Mouse (Mus musculus) layer of hippocampus, postnatal 36 days (tissue): Measurements from ENCODE around the gene Rnf220. TPM values are rescaled to one million over a fixed set of nuclear protein-coding genes. Genes with fewer than 3 reads are reported as not detected.

Experiments
- DNase-seq, 2 experiments: peaks; one replicate each; pipeline ENCODE4 v3.0.0; 2022
- total RNA-seq, 2 experiments: library from RNA; stranded (reverse); gene quantifications; 2 replicates each; pipeline ENCODE4 v1.2.3; 2021

Gene Rnf220
- total RNA-seq: 100 to 1,000 TPM; 164 to 175 TPM

DNA sequence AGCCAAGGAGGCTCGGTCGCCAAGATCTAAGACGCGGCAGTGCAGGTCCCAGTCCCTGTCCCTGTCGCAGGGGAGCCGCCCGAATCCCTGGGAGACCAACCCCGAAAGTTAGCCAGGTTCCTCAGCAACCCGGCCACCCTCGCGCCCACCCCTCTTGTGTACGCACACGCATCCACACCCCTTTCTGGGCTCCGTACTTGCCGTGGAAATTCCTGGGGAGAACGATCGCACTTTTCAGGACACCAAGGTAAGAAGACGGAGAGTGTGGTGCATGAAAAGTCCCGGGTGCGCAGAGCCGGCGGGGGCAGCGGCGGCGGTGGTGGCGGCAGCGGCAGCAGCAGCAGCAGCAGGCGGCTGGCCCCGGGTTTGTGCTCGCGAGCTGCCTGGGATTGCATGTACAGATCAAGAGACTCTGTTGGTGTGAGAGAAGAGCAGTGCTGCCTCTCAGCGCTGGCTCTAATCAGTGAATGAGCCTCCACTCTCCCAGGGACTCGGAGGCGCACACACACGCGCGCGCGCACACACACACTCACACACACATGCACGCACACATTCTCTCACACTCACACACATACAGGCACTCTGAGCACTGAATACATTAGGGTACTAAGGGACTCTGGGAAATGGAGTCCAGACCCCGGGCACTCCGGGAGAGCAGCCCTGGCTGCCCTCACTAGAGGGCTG lies at the start of gene Rnf220:
TSS of gene Rnf220 (minus strand) at position 571 of the 684 bp plus-strand sequence.
- DNase-seq: peak; percentile 41 to 44

DNA sequence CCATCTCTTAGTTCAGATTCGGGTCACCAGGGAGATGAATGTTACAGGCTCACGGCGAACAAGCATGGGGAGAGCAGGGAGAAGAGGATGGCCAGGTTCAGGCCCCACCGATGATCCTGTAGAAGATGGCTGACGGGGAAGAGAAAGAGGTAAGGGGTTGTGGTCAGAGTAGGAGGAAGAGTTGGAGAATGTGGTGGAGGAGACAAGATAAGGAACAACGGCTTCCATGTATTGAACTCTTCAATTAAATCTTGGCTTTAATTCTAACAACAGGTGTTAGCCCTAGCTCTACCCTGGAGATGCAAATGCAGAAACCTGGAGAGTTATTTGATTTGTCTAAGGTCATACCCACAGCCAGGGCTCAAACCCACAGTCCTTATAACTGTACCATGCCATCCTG lies 49.8 kb upstream of the Rnf220 start:
- no peak for DNase-seq

DNA sequence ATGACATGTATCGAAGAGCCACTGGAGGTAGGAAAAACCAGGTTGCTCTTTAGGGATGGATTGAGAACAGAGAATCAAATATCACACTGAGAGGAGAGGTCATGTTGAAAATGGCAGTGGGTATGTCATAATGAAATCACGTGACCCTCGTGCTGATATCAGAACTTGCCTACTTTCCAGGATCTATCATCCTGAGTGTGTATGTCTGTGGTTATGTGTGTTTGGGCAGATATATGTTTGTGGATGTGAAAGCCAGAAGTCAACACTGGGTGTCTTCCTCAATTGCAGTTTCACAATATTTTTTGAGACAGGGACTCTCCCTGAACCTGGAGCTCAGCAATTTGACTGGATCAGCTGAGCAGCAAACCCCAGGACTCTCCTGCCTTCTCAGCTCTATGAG lies 48.6 kb upstream of the Rnf220 start:
- DNase-seq: no peak

DNA sequence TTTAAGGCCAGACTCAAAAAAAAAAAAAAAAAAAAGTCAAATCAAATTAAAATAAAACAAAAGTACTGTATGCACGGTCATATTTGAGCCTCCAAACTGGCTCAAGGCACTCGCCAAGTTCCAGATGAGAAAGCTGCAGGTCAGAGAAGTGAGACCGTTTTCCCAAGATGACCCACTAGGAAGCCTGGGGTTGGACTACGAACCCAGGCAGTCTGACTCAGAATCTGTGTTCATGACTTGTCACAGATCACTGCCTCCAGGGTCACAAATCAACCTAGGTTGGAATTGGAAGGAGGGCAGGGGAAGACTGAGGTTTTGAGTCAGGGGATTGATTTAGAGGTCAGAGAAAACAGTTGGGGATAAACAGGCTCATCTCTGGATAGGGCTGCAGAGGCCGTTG lies 43.7 kb upstream of the Rnf220 start:
- DNase-seq: no peak

DNA sequence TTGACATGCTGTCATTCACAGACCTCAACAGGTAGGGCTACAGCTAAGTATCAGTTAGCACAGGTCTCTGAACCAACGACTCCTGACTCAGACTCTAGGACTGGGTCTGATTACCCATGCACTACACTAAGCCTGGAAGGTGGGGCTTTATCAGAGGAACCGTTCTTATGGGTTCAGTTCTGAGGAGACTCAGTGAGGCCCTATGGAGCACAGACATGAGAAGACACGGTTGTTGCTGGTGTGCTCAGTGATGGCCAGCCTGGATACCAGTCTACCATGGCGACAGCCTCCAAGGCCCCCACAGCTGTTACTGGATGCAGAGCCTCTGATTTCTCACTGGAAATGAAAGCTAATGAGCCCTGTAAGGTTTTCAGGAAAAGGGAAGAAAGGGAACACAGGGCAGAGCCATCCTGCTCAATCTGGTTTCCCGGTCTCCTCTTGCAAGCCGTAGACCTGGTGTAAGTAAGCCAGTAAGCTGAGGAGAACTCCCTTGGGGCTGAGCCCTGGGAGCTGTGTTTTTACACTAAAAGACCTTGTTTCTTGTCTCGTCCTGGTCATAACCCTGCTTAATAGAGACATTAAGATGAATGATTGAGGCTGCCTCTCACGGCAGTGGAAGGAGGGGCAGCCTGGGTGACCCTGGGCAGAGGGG lies 42.6 kb upstream of the Rnf220 start:
- DNase-seq: no peak

DNA sequence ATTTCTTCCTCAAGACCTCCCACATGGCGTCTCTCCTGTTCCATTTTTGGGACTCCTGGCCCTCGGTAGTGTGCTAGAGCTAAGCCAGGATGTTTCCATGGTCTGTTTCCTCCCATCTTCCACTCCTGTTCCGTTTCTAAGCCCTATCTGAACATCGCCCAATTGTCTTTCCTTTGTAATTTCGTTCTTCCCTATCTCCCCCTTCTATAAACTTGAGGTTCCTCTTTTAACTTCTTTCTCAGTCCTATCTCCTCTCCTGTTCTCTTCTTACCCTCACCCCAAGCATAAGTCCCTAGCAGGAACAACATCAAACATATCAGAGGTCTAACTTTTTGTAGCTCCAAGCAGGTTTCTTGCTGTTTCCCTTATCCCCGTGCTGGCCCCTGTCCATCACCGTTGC lies 40.1 kb upstream of the Rnf220 start:
- no peak for DNase-seq

DNA sequence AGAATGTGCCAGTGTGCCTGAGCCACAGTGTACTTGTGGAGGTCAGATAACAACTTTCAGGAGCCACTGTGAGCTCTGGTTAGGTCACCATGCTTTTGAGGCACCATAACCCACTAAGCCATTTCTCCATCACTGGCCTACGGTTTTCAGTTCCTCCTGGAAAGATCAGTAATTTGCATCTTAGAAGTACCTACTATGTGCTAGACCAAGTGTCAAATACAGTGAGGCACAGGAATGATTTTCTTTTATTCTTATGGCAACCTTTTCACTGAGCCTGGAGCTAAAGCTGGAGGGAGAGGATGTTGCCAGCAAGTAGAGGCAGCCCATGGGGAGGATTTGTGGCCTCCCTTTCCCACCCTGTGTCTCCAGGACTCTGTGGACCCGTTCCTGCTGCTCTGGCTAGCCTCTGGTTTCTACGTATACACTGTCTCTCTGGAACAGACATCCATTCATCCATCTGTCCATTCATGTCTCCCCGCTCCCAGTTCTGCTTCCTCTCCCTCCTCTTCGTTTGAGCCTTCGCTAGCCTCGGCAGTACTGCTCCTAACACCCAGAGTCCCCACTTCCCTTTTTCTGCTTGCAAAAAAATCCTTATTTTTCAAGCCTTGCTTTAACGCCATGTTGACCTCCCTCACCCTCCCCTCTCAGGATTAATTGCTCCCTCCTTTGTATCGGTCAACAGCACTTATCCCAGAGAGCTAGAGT lies 38.8 kb upstream of the Rnf220 start:
- no peak for DNase-seq

DNA sequence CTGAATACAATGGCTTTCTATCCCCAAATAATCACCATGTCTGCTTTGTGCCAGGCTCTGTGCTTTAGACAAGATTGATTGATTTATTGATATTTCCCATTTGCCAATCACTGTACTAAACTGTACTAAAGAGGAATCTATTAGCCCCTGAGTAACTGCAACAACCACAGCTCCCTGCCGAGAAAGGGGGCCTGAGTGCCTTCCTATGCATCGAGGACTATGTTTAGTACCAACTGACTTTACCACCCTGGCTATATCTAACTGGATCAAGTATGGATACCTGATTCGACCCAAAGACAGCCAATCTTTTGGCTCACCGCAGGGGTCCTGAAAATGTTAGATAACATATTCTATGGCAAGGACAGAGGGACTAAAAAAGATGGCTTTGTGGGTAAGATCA lies 33.0 kb upstream of the Rnf220 start:
- DNase-seq: no peak

DNA sequence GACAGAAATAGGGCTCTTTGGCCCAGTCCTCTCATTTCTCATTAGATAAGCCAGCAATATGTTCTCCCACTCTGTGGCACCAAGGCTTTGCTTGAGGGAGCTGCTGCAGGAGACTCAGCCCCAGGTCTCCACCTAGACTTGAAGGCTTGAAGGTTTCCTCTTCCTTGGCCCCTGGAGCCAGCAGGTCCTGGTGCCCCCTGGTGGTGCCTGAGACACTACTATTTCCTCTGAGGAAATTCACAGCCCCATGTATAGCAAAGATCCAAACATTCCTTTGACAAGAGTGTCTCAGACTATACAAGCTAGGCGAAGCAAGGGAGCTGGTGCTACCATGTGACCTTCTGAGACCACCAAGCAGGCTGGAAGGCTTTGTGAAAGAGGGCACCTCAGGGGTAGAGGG lies 31.1 kb upstream of the Rnf220 start:
- DNase-seq: peak; percentile 7 to 11

DNA sequence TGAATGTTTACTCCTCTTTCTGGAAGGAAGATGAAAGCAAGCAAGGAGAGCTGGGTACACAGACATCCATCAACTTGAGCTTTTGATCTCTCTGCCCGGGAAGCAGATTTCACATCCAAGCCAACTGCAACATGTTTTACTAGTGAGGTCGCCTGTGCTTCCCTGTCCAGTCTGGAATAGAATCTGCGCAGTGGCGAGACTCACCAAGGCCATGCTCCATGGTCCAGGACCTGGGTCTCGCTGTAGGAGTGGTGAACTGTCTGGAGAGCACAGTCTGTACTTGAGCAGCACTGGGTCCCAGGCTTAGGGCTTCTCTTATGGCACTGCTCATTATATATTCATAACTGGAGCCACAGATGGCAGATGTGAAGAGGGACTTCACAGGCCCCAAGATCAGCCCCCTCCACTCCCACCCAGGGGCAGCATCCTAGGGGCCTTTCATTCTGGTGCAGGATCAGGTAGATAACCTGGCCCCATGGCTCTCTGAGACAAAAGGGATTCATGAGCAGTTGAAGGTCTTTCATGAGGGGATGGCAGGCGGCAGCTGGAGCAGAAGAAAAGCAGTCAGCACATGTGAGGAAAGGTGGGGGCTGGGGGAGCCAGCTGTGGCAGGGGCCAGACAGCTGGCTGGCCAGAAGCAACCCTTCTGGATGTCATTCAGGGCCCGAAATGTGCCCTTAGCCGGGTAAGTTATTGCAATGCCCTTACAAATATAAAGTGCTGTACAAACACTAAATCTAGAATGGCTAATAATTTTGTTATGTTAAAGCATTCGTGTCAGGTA lies 30.5 kb upstream of the Rnf220 start:
- DNase-seq: no peak

DNA sequence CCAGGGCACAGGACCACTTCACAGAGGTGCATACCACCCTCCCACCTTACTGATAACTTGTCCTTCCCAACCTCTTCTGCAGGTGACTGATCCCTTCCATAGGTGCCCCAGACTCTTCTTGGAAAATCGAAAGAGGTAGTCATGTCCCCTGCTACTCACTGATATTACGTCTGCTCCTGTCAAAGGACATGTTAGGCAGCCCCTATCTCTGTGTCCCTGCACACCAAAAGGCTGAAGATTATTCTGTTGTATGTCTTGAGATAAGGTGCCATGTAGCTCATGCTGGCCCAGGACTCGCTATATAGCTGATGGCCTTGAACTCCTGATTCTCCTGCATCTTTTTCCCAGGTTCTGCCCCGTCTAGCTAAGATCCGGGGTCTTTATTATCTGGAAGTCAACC lies 29.1 kb upstream of the Rnf220 start:
- DNase-seq: no peak

DNA sequence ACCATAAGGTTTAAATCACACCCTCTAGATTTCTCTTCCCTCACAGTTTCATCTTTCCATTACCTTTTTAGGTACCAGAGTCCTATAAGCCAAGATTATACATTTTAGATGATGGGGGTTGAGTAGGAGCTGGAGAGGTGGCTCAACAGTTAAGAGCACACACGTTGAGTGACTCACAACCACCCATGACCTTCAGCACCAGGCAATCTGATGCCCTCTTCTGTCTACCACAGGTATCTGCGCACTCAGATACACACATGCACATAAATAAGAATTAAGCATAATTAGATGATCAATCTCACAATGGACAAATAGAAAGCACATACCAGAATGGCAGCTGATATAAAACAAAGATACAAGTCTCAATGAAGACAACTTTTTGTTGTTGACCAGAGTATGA lies 24.5 kb upstream of the Rnf220 start:
- no peak for DNase-seq

DNA sequence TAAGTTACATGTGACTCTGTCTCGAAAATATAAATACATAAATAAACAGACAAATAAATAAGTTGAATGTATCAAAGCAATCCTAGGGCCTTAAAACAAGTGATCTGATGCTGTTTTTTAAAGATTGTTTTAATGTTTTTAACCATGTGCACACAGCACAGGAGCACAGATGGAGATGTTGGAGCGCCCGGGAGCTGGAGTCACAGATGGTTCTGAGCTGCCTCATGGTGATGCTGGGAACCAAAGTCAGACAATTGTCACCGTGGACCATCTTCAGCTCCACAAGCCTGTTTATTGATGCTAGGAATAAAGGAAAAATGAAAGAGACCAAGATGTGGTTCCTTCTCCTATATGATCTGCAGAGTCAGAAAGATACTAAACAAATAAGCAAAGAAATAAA lies 21.4 kb upstream of the Rnf220 start:
- DNase-seq: peak; percentile 7 to 35

DNA sequence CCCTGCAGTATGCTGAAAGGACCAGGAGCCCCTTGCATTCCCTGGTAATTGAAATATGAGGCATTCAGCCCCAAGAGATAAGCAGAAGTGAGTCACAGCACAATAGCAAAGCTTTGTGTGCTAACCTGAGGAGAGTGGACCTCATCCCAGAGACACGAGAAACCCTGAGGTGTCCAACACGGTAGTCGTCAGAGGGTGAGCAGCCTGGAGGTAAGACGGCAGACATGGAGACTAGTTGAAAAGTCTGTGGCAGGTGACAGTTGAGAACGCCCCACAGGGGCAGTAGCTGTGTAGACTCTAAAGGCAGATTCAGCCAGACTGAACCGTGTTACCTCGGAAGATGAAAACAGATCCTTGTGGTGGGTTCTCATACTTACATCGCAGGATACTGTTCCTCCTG lies 2.2 kb upstream of the Rnf220 start:
- no peak for DNase-seq

DNA sequence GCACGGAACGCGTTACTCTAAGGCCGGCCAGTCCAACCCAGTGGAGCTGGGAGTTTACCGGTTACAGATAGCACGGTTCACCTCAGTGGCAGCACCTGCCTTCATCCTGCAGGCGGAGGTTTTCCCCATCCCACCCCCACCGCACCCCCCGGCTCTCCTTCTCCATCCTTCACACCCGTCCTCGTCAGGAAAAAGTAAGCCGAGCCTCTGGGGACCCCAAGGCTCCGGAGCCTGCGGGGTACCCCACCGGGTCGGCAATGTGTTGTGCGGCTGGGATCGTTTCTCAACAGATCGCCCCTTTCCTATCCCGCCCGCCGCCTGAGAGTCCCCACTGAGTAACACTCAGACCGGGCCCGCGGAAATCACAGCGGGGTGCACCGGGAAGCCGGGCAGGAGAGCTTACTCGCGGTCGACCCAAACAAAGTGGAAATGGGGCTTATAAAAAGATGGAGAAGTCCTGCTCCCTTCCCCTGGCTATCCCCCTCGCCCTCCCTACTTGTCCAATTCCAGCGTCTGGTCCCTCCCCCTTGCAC lies 917 bp downstream of the Rnf220 start:
- no peak for DNase-seq

DNA sequence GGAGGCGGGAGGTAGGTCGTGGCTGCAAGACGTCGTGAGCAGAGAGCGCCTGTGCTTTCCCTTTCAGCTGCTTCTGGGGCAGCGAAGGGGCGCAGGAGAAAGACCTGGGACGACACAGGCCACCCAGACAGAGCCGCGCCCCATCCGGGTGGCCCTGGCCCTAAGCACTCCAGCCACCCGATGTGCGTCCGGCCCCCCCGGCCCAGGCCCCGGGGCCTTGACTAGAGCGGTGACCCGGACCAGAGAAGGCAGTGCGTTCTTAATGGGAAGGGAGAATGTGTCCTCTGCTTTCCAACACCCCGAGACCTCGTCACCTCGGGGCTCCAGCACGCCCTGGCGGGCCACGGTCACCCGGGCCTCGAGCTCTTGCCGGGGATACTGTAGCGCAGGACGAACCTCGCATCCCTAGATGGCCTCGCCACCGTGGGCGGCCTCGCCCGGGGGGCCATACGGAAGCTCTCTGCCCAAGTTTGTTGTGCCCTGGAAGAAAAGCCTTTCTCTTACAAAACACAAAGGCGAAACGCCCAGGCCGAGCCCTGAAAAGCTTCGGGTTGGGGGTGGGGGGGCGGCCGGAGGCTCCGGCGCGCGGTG lies 1.8 kb downstream of the Rnf220 start:
- DNase-seq: peak in 1 of 2 experiments; percentile 12

DNA sequence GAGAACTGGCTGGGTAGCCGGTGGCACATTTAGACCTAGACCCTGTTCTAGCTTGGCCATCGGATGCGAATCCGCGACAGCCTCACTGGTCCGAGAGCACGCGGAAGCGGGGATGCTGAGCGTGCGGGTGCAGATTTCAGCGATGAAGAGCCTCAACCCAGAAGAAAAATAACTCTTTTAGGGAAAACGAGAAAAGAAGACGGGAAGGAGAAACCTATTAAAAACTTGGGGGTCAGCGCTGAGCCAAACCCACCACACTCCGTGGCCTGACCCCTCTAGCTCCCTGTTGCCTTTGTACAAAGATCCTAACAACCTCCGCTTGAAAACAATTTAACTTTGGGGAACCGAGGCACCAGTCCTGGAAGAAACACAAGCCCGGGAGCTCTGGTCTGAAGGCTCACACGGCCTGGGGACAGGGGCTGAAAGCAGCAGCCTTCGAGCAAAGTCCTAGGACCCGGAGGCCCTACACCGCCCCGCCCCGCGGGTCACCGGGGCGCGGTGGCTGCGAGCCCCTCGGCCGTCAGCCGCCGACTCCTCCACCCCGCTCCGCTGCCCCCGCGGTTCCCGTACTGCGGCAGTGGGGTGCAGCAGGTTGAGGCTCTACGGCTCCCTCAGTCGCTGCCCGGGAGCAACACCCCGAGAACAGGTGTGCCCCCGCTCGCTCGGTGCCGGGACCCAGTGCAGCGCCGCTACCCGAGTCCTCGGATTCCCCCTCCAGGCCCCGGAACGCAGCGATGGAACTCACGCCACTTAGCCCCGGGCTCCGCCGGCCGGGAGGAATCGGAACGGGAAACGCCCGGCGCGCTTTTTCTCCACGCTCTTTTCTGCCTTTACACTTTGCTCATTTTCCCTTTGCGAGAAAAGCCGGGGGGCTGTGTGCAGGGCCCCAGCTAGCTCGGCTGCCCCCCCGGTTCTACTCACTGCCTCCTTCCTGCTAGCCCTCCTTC lies 2.7 kb downstream of the Rnf220 start:
- peak in 1 of 2 experiments; percentile 17 for DNase-seq

DNA sequence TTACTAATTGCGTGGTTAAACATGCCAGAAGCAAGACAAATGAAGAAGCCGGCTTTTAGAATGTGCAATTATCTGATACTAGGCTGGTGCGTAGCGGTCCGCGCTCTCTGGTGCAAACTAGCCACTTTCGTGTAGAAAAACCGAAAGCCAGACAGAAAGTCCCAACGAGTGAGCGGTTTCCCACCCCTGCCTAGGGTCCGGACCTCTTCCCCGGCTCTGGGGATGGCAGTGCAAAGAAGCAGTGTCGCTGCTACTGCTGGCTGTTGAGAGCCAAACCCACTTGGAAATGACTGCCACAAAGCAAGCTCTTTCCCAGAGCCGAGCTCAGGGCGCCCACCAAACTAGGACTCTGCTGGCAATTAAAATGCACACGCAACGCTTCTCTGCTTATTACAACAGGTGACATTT lies 3.7 kb downstream of the Rnf220 start:
- DNase-seq: peak in 1 of 2 experiments; percentile 26

DNA sequence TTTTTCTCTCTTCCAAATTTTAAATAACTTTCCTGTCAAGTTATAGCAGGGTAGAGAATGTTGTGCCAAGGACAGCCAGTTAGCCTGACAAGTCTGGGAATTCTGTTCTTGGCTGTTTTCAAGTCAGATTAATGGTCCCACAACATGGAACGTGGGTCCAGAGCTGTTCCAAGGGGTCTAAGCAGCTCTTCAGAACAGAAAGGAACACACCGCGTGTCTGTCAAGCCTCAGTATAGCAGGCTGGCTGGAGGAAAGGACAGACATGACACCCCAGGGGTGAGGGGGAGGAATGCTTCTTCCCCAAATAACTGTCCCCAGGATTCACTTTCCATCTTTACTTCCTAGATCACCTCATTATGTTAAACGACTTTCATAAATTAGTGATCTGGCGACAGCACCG lies 5.0 kb downstream of the Rnf220 start:
- DNase-seq: no peak

DNA sequence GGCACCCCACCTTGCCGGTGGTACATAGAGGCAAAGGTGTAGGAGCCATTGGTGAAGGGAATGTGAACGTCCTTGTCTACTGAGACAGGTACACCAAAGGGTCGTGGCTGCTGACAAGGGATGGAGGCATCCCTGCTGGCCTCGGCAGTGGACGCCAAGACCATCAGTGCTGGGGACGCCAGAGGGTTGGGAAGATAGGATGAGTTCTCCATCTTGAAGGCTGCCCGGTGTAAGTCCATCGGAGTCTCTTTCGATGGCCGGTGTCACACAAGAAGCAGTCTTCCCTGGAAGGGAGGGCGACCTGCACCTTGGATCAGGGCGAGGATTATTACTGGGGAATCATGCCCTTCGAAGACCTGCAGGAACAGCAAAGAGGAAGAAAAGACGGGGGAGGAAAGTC lies 6.9 kb downstream of the Rnf220 start:
- no peak for DNase-seq

DNA sequence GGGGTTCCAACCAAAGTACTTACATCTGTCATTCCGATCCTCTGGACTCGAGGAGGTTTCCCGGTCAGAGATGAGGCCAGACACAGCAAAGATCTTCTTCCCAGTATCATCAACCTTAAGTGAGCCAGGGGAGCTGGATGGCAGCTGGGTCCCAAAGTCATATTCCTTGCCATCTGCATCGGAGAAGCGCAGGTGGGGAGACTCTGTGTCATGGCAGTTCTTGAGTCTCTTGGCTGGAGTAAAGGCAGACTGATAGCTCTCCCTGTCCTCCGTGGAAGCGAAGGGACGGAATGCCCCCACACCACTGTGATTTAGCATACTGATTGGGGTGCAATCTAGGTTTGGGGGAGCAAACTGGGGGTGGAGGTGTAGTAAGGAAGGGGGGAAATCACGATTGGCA lies 7.3 kb downstream of the Rnf220 start:
- no peak for DNase-seq
